Mouse (Mus musculus) adrenal gland, adult 2 months (tissue): ENCODE data around the gene Gm29427. TPM values are rescaled to one million over a fixed set of nuclear protein-coding genes. Genes with fewer than 3 reads are reported as not detected.
A peak's percentile ranks its signal among the peaks of the same experiment; 100 is the strongest.
"Not testable (repeated sequence)": the region's sequence is repeated elsewhere in the genome, so short reads cannot be mapped to it uniquely, and the experiment has no call there.

Experiments
- DNase-seq: peaks from one replicate; pipeline ENCODE4 v3.0.0; 2021
- polyA plus RNA-seq: library from polyadenylated mRNA; depleted of rRNA; stranded (reverse); fragments of >200 nt; gene quantifications from 2 replicates; pipeline ENCODE4 v1.2.3, GENCODE M21; 2012; rRNA removed
- total RNA-seq, 2 experiments: library from RNA; stranded (reverse); gene quantifications; 2 replicates each; pipeline ENCODE4 v1.2.3; 2021

Gene Gm29427
- total and polyA plus RNA-seq, 3 experiments: not detected

GRCm38 (mm10) chr1:130659641-130660040, 56.0 kb downstream of the Gm29427 start:
- DNase-seq: not testable (repeated sequence)

- DNase-seq: no peak
These were observed 71.5 kb downstream of the Gm29427 start for GRCm38 (mm10) chr1:130644103-130644502.

GRCm38 (mm10) chr1:130640967-130641366, 74.6 kb downstream of the Gm29427 start:
- DNase-seq: no peak

GRCm38 (mm10) chr1:130633761-130634410, 81.7 kb downstream of the Gm29427 start:
- peak; percentile 56 for DNase-seq

GRCm38 (mm10) chr1:130633316-130633715, 82.3 kb downstream of the Gm29427 start:
- DNase-seq: no peak

GRCm38 (mm10) chr1:130629521-130629920, 86.1 kb downstream of the Gm29427 start, which contains the start of gene Zp3r:
TSS of gene Zp3r (minus strand) at chr1:130629621.
- no peak for DNase-seq

Other genes starting within 250 kb of the Gm29427 start
- gene Zp3r, start 86.2 kb downstream of the Gm29427 start, total RNA-seq: not detected
- gene Zp3r, start 86.2 kb downstream of the Gm29427 start, polyA plus RNA-seq: not detected in 2 replicates
- gene C4bp, start 54.2 kb downstream of the Gm29427 start, total RNA-seq: under 1 TPM in 1 of 2 experiments, not detected in 1; 0.69 TPM
- 0.03 TPM in 1 of 2 replicates, not detected in the other for gene C4bp, start 54.2 kb downstream of the Gm29427 start, polyA plus RNA-seq
- 10 to 100 TPM in 1 of 2 experiments, 1 to 10 TPM in 1; 9.5 to 10.6 TPM for gene Yod1, start 1.5 kb upstream of the Gm29427 start, total RNA-seq
- gene Yod1, start 1.5 kb upstream of the Gm29427 start, polyA plus RNA-seq: 1.9 and 2.1 TPM in 2 replicates
- 10 to 100 TPM; 26.1 to 35.5 TPM for gene Pfkfb2, start 13.5 kb upstream of the Gm29427 start, total RNA-seq
- 5.8 and 5.9 TPM in 2 replicates for gene Pfkfb2, start 13.5 kb upstream of the Gm29427 start, polyA plus RNA-seq
- 1 to 10 TPM; 3.1 to 6.8 TPM for gene AA986860, start 16.2 kb upstream of the Gm29427 start, total RNA-seq
- gene AA986860, start 16.2 kb upstream of the Gm29427 start, polyA plus RNA-seq: 1.8 and 3.7 TPM in 2 replicates
- gene Fcamr, start 85.1 kb upstream of the Gm29427 start, total RNA-seq: under 1 TPM in 1 of 2 experiments, not detected in 1; 0.17 TPM
- not detected in 2 replicates for gene Fcamr, start 85.1 kb upstream of the Gm29427 start, polyA plus RNA-seq
- gene Pigr, start 110.9 kb upstream of the Gm29427 start, total RNA-seq: 1 to 10 TPM in 1 of 2 experiments, under 1 TPM in 1; 0.14 to 3.2 TPM
- gene Pigr, start 110.9 kb upstream of the Gm29427 start, polyA plus RNA-seq: 0.07 TPM in 2 replicates
- gene Fcmr, start 149.9 kb upstream of the Gm29427 start, total RNA-seq: 1 to 10 TPM in 1 of 2 experiments, not detected in 1; 1.0 TPM
- gene Fcmr, start 149.9 kb upstream of the Gm29427 start, polyA plus RNA-seq: 0.41 and 1.4 TPM in 2 replicates
- not detected for gene Il24, start 171.7 kb upstream of the Gm29427 start, total RNA-seq
- gene Il24, start 171.7 kb upstream of the Gm29427 start, polyA plus RNA-seq: not detected in 2 replicates
- gene Il20, start 195.7 kb upstream of the Gm29427 start, total RNA-seq: not detected
- not detected in 2 replicates for gene Il20, start 195.7 kb upstream of the Gm29427 start, polyA plus RNA-seq
- gene Il19, start 224.3 kb upstream of the Gm29427 start, total RNA-seq: not detected
- not detected in 2 replicates for gene Il19, start 224.3 kb upstream of the Gm29427 start, polyA plus RNA-seq